Mouse (Mus musculus) heart, postnatal 0 days (tissue): ENCODE results near the gene Tbccd1.

Experiments
- CTCF ChIP-seq: IDR thresholded peaks from 2 replicates; pipeline ENCODE4 v1.5.1; 2016; ENCODE audit warnings: antibody characterized with exemption, control low read depth, low read depth
- EP300 ChIP-seq: IDR thresholded peaks from 2 replicates; pipeline ENCODE4 v1.6.1; 2016; ENCODE audit warnings: antibody characterized with exemption, low read depth

DNA sequence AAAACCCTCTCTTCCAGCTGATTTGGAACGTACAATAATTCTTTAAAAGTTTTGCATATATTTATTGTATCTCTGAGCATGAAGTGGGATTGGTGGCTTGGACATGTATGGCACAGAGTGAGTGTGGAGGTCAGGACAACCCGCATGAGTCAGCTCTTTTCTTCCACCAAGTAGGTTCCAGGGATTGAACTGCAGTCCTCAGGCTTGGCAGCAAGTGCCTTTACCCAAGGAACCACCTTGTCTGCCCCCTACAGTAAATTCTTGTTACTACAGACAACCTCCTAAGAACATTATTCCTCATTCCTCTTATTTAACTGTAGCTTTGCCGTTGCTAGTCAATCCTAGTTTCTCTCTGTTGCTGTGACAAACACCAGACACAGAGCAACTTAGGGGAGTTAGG is 90.1 kb downstream of the Tbccd1 start:
- TF ChIP-seq EP300 = no peak
- peak; percentile 5; the same call in 1 of the 2 replicates for TF ChIP-seq CTCF
